Mouse (Mus musculus) kidney, adult 18-20 months (tissue): ENCODE measurements around the gene Chst11.

Experiments
- DNase-seq: peaks from one replicate; pipeline ENCODE4 v3.0.0; 2021

Gene Chst11

DNA sequence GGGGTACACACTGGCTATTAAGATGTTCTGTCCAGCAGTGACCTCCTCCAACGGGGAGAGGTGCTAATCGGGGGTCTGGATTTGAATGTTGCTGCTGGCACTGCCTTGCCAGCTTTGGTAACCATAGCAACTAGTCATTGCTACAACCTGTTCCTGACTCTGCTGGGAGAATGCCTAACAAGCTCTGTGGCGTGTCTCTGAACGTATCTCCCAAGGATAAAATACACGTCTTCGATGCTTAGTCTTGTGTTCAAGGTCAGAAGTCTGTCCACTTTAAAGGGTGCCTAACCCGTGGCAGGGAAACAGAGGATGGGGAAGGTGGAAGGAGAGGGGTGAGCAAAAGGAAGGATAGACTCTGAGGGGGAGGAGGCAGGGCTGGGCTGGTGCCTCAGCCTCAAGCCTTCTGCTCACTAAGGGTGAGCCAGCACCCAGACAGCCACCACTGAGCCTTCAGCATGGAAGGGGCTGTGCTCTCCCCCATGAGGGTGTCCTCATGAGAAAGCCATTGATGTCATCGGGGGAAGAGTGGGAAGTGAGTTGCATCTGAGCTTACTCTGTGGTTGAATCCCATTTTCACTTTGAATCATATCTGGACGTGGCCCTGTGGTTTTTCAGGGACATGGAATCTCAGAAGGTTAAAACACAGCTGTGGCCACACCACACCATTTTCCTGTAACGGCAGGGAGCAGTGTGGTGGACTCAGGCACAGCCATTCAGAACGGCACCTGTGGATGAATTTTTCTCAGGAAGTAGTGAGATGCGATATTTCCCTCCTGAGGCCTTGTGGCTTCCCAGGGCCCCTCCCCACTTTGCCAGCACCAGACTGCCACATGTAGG, 164.3 kb downstream of the Chst11 start:
- no peak for DNase-seq

DNA sequence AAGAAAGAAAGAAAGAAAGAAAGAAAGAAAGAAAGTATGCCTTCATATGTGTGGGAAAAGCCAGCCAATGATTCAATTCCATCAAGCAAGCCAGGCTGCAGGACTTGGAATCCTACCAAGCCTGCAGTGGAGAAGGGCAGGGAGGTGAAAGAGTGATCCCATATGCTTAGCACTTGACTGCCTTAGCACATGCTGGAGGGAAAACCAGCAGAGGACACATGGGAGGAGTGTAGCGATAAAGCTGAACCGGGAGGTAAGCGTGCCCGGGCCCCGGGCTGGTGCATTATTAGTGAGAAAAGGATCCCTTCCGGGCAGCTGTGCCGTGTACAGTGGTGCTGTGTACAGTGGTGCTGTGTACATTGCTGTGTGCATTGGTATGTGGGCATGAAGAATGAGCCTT, 165.3 kb downstream of the Chst11 start:
- no peak for DNase-seq

DNA sequence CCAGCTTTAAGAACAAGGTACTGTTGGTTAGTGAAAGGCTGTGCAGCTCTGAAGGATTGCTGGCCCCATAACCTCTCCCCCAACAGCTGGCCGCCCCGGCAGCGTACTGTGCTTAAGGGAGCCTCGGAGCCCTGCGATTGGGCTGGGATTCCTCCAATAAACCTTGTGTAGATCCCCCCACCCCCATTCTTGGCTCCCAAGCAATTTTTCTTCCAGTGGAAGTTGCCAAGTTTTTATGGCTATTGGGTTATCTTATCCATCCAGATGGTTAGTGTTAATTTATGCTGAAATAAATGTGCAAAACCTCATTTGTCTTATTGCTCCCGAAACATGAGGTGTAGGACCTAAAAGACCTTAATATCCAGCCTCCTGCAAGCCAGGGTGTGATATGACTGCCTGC, 166.1 kb downstream of the Chst11 start:
- no peak for DNase-seq

DNA sequence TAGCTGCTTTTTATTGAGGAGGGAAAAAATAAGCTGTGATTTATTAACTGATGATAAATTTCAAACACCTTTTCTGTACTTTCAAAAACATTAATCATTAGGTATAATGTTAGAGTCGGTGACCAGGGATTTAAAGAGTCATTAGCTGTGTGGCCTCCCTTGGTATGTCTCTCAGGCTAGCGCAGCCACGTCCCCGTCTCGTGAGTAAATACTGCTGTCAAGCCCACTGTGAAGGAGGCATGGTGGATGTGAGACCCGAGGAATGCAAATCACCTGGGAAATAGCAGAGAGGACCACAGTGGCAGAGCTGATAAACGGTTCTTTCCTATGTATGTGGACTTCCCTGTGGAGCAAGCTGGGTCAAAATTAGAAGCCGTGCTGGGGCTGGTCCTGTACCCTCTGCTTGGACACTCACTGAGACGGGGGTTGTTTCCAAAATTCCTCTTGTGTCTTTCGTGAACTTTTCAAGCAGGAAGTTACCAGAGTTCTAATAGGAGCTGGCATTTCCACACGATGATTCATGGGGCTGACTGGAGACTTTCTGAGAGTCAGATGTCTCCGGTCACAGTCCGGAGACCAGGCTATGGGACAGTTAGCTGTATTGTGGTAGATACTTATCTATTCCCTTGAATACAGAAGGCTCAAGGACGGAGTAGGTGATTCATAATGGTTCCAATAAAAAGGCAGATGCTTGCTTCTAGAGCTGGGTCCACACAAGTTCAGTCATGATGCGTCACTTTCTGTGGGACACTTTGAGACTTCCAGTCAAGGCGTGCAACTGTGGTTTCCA, 166.8 kb downstream of the Chst11 start:
- DNase-seq = no peak

DNA sequence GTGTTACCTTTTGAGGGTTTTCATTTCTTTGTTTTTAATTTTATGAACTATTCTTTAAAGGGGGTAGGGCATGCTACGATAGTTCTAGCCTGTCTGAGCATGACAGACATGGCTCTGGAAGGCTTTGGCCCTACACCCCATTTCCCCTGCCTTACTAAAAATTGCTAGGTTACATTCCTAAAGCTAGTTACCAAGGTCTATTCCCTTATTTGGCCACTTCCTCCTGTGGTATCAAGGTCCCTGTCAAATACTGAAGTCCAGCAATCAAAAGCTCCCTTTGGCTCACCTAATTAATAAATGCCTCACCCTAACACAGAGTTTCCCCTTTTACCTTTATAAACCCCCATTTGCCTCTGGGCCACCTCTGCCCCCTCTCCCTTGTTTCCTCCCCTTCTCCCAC, 167.4 kb downstream of the Chst11 start:
- no peak for DNase-seq

DNA sequence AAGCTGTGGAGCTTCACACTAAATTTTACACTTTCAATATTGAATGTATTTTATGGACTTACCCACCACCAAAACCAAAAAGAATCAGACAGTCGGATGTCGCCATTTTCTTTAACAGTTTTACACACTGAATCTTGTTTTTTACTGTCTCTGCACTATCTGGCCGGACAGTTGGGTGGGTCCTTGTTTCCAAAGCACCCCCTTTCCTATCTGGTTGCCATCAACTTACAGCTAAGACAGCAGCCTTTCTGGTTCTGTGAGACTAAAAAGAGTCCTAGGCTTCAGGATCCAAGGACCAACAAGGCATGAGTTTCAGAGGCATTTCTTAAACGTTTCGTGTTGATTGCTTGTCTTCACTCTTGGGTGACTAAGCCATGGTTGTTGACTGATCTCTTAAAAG, 168.1 kb downstream of the Chst11 start:
- DNase-seq = no peak

DNA sequence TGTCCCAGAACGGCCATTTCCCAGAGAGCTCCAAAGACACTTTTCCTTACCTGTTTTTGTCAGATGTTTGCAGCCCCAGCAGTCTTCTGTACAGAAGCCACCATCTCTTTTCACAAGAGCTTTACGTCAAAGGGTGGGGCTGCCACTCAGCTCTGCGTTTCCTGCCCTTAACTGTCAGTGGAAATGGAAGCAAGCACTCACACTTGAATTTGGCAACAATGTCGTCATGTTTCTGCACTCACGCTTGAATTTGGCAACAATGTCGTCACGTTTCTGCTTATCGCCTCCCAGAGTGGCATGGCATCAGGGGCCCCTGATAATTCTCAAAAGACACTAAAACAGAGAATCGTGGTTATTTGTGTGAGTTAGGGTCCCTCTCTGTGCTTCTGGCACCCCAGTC, 168.6 kb downstream of the Chst11 start:
- no peak for DNase-seq

DNA sequence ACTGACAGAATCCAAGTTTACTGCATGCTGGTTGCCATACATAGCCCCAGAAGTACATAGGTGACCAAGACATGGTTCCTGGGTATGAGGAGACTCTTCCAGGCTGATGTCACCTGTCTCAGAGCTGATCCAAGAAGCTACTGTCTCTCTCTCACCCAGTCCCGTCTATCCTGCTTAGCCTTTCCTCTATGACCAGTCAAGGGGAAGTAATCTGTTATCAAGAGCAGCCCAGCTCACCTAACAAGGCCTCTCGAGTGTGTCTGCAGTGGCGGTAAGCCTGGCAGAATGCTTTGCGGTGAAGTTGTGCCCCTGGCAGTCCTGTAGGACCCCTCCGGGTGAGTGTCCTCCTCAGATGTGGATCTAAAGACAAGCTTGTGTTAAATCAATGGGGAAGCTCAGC, 172.0 kb downstream of the Chst11 start:
- DNase-seq = no peak

DNA sequence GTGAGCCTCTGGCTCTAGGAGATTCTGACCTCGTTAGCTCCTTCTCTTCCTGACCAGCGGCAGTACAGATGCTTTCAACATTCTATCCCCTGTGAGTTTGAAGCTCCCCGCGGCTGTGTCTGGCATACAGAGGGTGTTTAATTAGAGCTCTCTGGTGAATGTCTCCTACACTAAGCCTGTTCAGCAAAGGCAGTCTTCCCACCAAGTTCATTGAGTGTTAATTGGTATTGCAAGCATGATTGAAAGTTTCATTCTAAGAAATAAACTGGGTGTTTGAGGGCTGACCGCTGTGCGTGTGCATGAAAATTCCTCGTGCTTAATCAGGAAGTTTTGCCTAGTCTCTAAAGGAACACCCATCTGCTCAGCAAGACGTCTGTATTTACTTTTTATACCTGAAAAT, 173.0 kb downstream of the Chst11 start:
- DNase-seq = no peak

DNA sequence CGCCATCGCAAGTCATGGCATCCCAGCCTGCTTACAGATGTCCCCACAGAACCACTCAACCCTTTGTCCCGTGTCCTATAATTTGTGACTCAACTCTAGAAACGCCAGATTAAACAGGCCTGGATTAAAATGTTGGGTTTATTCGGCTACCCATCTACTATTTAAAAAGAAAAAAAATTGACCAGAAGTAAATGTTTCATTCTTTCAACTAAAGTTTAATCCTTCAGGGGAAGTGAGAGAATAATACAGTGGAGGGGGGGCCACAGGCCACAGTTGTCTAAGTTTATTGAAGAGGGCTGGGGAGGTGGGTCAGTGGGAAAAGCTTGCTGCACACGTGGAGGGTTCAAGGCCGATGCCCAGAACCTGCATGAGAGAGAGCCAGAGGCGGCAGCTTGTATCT, 173.9 kb downstream of the Chst11 start:
- DNase-seq = no peak

DNA sequence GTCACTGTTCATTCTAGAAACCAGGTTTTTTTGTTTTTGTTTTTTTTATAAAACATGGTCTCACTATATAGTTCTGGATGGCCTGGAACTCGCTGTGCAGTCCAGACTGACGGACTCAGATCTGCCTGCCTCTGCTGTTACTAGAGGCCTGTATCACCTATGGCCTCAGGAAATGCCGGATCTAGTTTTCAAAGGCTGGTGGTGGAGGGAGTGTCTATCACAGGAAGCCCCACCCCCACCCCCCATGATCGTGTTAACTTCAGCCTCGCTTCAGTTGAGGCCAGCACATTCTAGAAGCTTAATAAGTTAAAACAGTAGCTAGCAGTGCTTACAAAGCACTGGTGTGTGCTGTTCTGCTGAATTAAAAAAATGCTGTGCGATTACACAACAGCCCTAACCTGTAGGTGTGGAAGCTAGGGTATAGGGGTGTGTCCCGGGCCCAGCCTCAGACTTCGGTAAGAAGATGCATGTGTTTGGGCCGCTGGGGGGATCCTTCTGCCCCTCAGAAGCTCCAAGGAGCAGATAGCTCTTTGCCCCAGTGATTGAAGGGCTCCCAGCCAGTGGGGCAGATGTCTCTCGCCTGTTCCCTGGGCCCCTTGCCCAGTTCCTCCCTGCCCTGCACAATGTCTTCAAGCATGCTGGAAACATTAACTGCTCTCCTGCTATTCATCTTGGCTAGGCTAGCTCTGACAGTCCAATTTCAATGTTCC, 176.5 kb downstream of the Chst11 start:
- DNase-seq = peak; percentile 84

DNA sequence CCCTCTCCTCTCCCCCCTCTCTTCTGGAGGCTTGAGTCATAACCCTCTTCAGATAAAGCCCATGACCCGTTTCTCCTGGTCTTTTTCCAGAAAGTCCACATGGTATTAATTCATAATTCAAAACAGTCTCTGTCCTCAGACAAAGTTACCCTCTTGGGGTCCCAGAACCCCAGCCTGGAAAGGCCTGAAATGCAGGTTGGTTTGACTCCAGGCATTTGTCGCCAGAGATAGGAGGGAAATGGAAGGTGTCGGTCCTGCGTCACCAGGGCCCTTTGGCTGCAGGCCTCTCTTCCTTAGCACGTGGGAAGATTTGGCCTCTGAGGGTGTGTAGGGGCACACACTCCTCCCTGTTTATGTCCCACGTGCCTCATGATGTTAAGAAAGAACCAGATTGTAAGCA, 178.6 kb downstream of the Chst11 start:
- no peak for DNase-seq

DNA sequence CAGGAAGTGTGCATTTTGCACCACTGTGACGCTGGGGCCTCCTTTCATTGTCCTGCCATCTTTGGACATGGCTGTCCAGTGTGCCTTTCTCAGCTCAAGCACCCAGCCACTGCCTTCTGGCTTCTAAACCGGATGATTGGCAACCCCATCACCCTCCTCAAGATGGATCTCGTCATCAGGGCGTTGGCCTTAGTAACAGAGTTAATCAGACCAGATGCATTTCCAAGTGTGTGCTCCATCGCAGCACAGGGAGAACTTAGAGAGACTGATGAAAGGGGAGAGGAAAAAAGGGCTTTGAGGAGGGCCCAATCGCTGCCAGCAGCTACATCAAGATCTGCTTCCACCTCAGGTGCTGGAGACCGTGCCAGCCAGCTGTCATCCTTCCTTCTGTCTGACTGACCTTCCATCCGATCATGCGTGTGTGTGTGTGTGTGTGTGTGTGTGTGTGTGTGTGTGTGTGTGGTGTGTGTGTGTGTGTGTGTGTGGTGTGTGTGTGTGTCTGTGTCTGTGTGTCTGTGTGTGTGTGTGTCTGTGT, 179.7 kb downstream of the Chst11 start:
- DNase-seq = no peak

DNA sequence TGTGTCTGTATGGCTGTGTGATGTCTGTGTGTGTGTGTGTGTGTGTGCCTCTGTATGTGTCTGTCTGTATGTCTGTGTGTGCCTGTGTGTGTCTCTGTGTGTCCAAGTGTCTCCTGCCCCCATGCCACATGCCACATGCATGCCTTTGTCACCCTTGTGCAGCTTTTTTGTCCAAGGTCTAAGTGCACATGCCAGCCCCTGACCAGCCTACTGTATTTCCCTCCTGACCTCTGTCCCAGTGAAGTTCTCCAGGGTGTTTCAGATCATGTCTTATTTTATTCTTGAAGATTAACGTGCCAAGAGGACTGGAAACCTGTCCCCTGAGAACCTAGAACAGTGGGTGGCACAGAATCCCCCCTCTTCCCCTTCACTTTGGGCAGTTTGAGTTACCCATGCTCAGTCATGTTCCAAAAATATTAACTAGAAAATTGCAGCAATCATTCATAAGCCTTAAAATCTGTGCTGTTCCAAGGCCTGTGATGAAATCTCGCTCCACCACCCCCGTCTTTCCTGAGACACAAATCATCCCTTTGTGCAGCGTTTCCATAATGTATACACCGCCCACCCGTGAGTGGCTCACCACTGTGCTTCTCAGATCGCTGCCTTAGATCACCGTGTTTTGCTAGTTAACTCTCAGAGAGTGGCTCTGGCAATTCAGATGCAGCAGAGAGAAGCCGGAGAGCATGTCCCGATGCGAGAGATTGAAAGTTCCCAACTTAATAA, 180.4 kb downstream of the Chst11 start:
- no peak for DNase-seq

DNA sequence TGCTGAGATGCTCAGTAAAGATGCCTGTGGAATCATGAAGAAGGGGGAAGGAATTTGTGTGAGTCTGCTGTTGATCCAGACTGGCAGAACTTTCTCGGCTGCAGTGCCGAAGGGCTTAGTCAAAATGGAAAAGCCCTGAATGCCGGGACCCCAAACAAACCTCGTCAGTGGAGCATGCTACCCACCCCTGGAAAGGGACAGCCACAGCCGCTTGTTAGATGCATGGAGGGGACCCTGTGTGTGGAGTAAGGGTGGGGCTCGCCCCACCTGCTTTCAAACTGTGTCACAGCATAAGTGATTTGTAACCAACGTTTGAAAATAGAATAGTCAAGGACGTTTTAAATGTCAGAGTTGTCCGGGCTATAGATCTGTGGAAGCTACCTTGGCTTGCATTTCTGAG, 181.0 kb downstream of the Chst11 start:
- no peak for DNase-seq

DNA sequence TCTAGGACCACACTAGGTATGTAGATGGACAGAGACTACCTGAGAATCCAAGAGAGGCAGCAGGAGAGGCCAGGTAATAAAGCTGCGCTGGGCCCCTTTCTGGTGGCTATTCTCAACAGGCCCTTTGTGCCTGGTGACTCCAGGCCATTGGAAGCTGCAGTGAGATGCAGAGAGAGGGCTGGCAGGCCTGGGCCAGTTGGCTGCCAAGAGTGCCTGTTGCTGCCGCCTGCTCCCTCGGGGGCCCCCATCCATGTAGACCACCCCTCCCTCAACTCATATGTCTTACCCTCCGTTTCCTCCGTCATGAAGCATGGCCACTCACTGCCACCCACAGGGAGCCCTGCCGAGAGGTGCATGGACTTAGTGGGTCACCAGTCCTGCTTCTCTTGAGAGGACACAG, 182.2 kb downstream of the Chst11 start:
- no peak for DNase-seq

DNA sequence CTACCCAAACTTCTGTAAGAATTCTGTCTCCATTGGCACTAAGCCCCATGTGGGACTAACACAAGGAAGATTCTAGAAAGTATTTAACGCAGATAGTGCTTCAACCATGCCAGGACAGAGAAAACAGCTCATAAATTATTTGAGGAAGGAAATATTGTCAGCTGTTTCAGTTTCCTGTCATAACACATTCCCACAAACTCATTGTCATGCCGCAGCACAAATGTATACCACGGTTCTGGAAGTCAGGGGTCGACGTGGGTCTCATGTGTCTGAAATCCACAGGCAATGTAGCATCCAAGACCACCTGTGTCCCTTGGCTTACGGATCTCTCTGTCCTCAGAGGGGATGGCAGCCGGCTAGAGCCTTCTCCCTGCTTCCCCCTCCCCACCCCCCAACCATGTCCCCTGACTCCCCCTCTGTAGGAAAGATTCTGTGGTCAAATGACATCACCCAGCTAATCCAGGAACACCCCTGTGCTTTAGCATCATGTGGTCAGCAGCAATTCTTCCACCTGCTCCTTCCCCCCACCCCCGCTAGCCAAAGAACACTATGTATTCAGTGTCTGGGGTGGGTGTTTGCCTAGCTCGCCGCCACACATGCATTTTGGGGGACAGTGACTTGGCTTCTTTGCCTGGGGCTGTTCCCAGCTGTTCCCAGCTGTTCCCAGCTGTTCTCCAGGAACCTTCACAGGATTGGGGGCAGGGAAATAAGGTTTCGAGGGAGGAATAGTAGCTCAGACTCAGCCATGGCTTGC, 183.2 kb downstream of the Chst11 start:
- no peak for DNase-seq

DNA sequence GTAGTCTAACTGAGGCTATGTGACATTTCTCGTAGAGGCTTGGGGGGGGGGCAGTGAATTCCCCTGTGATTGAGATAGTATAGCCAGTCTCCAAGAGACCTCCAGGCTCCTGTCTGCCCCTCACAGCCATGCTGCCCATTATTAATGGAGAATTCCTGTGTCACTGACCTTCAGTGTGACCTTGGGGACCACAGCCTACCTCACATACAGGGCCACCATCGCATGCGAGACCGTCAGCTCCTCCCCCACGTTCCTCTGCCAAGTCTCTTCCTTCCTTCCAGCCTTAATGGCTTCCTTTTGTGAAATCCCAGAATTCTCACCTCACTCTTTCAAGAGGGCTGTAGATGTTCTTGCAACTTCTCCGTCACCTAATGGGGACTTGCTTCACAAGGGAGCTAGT, 184.3 kb downstream of the Chst11 start:
- no peak for DNase-seq

DNA sequence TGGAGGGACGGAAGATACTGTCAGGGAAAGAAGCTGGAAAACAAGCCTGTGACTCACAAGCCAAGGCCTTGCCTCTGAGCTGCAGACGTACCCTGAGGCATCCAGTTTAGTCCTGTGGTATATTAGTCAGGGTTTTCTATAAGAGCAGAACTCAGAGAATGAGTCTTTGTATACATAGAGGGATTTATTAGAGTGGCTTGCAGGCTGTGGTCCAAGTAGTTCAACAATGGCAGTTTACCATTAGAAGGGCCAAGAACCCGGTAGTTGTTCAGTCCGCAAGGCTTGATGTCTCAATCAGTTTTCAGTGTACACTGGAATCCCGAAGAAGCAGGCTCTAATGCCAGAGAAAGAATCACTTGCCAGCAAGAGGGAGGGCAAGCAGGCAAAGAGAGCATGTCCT, 192.9 kb downstream of the Chst11 start:
- DNase-seq = no peak

DNA sequence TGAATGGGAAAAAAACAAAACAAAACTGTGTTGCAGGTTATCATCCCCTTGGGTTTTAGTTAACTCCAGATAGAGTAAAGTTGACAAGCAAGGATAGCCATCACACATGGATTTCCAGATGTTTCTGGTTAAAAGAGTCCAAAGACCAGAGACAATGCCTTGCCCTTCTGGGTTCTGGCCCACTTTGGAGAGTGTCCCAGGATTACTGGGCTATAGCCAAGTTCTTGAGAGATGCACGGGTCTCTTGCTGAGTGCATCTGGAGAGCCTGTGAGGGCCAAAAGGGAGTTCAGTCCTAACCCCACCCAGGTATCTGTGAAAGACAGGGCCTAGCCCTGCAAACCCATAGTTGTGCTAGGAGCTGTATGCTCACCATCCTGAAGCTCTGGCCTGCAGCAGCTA, 193.4 kb downstream of the Chst11 start:
- DNase-seq = no peak

DNA sequence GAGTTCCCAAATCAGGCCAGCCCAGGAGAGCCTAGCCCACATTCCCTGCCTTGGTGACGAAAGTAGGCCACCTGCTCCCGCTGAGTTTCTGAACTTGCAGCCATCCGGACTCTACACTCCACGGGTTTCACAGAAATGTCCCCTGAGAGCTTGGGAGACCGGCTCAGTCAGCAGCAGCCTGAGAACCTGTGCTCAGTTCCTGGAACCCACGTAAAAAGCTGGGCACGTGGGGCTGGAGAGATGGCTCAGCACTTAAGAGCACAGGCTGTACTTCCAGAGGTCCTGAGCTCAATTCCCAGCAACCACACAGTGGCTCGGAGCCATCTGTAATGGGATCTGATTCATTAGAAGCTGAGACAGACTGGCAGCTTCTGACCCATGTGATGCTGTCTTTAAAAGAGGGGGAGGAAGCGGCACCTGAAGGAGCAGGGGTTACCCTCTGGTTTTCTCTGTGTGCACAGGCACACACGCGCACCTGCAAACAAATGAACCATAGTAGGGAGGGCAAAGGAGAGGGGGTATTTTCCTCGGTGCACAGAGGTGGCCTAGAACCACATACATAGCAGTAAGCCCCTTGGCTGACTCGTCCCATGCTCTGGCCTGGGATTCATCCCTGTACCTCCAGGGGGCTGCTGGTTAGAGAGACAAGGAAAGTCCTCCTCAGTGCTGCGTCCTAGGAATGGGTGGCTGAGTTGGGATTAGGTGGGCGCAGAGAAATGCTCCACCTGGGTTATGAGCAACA, 196.7 kb downstream of the Chst11 start:
- DNase-seq = peak; percentile 40
